Mouse (Mus musculus) liver, postnatal 0 days (tissue): ENCODE results near the gene Pced1b. TPM values are rescaled to one million over a fixed set of nuclear protein-coding genes. Genes with fewer than 3 reads are reported as not detected.

Source experiments
- ATAC-seq: fragments of 200-750 bp; cut with Nextera tagmentation; 2 replicates; pipeline ENCODE4 v1.8.0; 2017; ENCODE audit warnings: mild to moderate bottlenecking, moderate library complexity
- DNase-seq: peaks from one replicate; pipeline ENCODE4 v3.0.0-alpha.2; 2016
- H3K27ac ChIP-seq: fragments of 300-500 bp; sonication (generic); 2 replicates; pipeline ENCODE4 v1.5.1; 2014; ENCODE audit warnings: antibody characterized with exemption, moderate library complexity, mild to moderate bottlenecking, low read depth
- H3K27me3 ChIP-seq: fragments of 300-500 bp; sonication (generic); 2 replicates; pipeline ENCODE4 v1.6.1; 2014; ENCODE audit warnings: low read length, control low read depth, mixed read lengths; ENCODE audit not compliant: insufficient read depth
- H3K36me3 ChIP-seq: fragments of 300-500 bp; sonication (generic); replicated peaks from 2 replicates; pipeline ENCODE4 v1.6.1; 2014; ENCODE audit warnings: mild to moderate bottlenecking, control low read depth, low read length, moderate library complexity, mixed read lengths; ENCODE audit not compliant: insufficient read depth
- H3K4me1 ChIP-seq: fragments of 300-500 bp; sonication (generic); 2 replicates; pipeline ENCODE4 v1.6.1; 2014; ENCODE audit warnings: antibody characterized with exemption, mild to moderate bottlenecking, control low read depth; ENCODE audit not compliant: insufficient read depth
- H3K4me2 ChIP-seq: fragments of 300-500 bp; sonication (generic); 2 replicates; pipeline ENCODE4 v1.6.1; 2014; ENCODE audit warnings: low read depth, mild to moderate bottlenecking, low read length, moderate library complexity, mixed read lengths
- H3K4me3 ChIP-seq: fragments of 300-500 bp; sonication (generic); 2 replicates; pipeline ENCODE4 v1.5.1; 2014; ENCODE audit warnings: low read depth, low read length
- H3K9ac ChIP-seq: fragments of 300-500 bp; sonication (generic); replicated peaks from 2 replicates; pipeline ENCODE4 v1.6.1; 2014; ENCODE audit warnings: mild to moderate bottlenecking, moderate library complexity
- H3K9me3 ChIP-seq: fragments of 300-500 bp; sonication (generic); 2 replicates; pipeline ENCODE4 v1.6.1; 2016; ENCODE audit warnings: mild to moderate bottlenecking, control low read depth, low read length, mixed read lengths
- CTCF ChIP-seq: sonication (generic); IDR thresholded peaks from 2 replicates; pipeline ENCODE4 v1.5.1; 2016; ENCODE audit warnings: antibody characterized with exemption, low read depth
- EP300 ChIP-seq: IDR thresholded peaks from 2 replicates; pipeline ENCODE4 v1.6.1; 2016; ENCODE audit warnings: antibody characterized with exemption, low read depth, mild to moderate bottlenecking
- WGBS: fragments of 180-500 bp; shearing (Covaris S2); extraction: QIAGEN DNeasy Blood & Tissue Kit; methylation state at CpG from one replicate; pipeline ENCODE4 v1.1.7; 2014; ENCODE audit not compliant: insufficient replicate concordance; 5-methylcytosine and 5-hydroxymethylcytosine counted together
- polyA plus RNA-seq: library from polyadenylated mRNA; unstranded; fragments of >200 nt; fragmentation: Nextera tagmentation; extraction: Ambion mirVana; gene quantifications from 2 replicates; pipeline ENCODE4 v1.2.1, GENCODE M21; 2015

The Pced1b gene
- polyA plus RNA-seq, 1 experiment from 2014 or later: 2.8 TPM

DNA sequence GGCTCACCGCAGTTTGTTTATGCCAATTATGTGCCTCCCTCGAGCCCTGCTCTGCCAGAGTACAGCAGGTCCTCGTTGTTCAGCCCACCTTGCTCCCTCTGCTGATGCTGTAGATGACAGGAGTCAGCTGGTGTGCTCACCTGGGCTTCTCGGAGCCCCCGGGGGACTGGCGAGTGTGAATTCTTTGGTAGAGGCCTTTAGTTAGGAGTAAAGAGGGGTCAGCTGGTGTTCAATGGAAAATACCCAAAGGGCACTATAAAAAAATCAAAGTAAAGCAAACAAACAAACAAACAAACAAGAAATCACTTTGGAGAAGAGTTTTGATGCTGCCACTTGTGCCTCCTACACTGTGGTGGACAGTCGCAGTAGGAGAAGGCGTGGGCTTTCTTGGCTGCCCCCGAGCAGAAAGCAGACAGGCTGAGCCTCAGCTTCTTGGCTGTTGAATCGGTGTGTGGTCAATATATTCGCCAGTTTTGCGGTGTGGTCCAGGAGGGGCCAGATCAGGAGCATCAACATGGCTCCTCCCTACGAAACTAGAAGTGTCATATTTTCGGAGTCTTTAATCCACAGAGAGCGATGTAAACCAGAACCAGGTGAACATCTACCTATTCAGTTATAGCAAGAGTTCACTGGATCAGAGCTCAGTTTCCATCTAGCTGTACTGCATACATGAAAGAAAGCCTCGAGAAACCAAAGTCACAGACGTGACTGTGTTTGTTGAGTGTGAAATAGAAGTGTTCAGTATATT, 11.8 kb downstream of the Pced1b start:
- H3K4me3 ChIP-seq: no peak overlapping the region
- WGBS: 82% methylated on average over 17 of the region's 17 CpGs
- no peak for TF ChIP-seq CTCF
- TF ChIP-seq EP300: no peak
- no peaks in the 10 kb centered on the region for H3K9me3 ChIP-seq
- H3K27me3 ChIP-seq: no peaks in the 10 kb centered on the region
- no peak overlapping the region for H3K4me2 ChIP-seq
- no peak overlapping the region for H3K9ac ChIP-seq
- peak overlapping the region; percentile 49 for H3K27ac ChIP-seq
- no peak for DNase-seq
- H3K4me1 ChIP-seq: peaks cover 2% of the 10 kb centered on the region; the same call in 1 of the 2 replicates
- ATAC-seq: no peak
- no peaks in the 10 kb centered on the region for H3K36me3 ChIP-seq

DNA sequence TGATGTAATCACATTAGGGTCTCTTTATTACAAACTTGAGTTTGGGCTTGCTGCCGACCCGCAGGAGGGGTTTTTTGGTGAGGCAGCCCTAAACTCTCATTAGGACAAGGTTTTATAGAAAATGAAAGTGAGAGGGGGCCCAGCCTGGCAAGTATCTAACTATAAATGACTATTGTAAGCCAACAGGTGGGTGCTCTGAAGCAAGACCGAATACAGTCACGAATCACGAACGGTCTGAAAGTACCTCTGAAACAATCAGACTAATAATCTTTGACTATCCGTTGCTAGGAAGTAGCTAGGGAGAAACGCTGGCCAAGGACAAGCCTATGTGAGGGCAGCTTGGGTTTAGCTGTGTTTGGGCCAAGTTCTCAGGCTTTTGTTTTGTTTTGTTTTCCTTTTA, 12.4 kb downstream of the Pced1b start:
- Histone ChIP-seq H3K9me3 (no peaks in the 10 kb centered on the region), H3K4me2 (no peak overlapping the region), H3K27ac (peak overlapping the region; percentile 49; the same call in 1 of the 2 replicates), H3K4me3 (no peak overlapping the region), H3K4me1 (peaks cover 2% of the 10 kb centered on the region; the same call in 1 of the 2 replicates), H3K27me3 (no peaks in the 10 kb centered on the region), H3K9ac (no peak overlapping the region), H3K36me3 (no peaks in the 10 kb centered on the region)
- no peak; the same call in 1 of the 2 replicates for ATAC-seq
- no peak for DNase-seq
- WGBS: 71% methylated on average over 8 of the region's 8 CpGs
- TF ChIP-seq CTCF (no peak), EP300 (no peak)

DNA sequence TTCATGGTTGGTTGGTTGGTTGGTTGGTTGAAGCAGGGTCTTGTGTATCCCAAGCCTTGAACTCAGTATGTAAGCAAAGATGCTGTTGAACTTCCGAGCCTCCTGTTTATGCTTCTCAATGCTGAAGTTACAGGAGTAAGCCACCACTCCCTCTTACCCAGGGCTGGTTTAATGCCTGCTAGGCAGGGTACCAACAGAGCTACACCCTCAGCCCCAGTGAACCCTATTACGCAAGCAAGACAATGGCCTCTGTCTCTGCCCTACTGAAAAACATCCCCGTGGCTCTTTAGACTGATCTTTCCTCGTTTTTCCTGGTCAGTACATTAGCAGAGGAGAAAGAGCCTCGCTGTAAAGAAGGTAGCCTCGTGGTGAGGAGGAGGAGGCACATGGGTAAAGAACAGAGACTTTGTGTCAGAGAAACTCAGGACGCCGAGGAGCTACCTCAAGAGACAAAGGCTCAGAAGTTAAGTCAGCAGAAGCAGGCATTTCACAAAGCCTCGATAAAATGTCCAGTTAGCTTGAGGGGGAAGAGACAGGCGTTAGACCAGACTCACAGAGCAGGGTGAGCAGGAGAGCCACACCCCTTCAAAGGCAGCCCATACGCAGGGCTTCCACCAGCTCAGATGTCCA, 13.2 kb downstream of the Pced1b start:
- Histone ChIP-seq H3K9me3 (no peaks in the 10 kb centered on the region), H3K4me2 (no peak overlapping the region), H3K4me3 (no peak overlapping the region), H3K4me1 (peaks cover 2% of the 10 kb centered on the region; the same call in 1 of the 2 replicates), H3K9ac (no peak overlapping the region), H3K36me3 (no peaks in the 10 kb centered on the region), H3K27ac (peak overlapping the region; percentile 60; the same call in 1 of the 2 replicates), H3K27me3 (no peaks in the 10 kb centered on the region)
- TF ChIP-seq CTCF: no peak
- TF ChIP-seq EP300: no peak
- 59% methylated on average over 11 of the region's 11 CpGs for WGBS
- DNase-seq (no peak), ATAC-seq (no peak)

DNA sequence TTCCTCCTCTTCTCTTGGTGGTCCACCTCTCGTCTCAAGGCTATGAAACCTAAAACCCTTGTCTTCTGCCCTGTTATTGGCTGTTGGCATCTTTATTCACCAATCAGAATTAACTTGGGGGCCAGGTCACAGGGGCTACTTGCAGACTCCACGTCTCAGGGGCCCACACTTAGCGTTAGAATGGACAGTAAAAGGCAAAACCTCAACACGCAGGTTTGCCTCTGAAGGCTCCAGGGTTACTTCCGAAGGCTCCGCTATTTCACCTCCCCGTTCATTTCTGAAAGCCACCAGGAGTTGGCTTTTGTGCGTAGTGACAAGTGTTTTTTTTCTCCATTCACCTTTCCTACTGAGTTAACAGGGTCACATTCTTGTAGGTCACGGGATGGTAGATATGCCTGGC, 15.3 kb downstream of the Pced1b start:
- Histone ChIP-seq H3K4me1 (peaks cover 2% of the 10 kb centered on the region; the same call in 1 of the 2 replicates), H3K4me3 (no peak overlapping the region), H3K27ac (no peak overlapping the region), H3K9me3 (no peaks in the 10 kb centered on the region), H3K4me2 (no peak overlapping the region), H3K9ac (no peak overlapping the region), H3K27me3 (no peaks in the 10 kb centered on the region), H3K36me3 (no peaks in the 10 kb centered on the region)
- WGBS: 79% methylated on average over 9 of the region's 9 CpGs
- DNase-seq: no peak
- no peak for ATAC-seq
- TF ChIP-seq CTCF (no peak), EP300 (no peak)

DNA sequence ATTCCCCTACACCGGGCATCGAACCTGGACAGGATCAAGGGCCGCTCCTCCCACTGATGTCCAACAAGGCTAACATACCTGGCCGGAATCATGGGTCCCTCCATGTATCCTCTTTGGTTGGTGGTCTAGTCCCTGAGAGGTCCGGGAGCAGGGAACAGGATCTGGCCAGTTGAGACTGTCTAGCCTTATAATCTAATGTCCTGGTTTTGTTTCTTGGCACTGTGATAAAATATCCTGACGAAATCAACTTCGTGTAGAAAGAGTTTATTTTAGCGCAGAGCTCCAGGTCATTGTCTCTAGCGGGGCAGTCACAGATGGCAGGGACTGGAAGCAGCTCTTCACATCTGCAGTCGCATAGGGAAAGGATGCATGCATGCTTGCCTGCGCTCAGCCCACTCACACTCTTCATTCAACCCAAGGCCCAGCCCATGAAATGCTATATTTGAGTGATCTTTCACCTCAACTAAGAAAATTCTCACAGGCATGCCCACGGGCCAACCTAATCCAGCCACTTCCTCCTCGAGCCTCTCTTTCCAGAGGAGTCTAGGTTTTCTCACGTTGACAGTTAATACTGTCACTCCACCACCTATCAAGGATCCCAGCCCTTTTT, 19.4 kb downstream of the Pced1b start:
- Histone ChIP-seq H3K4me3 (no peak overlapping the region), H3K36me3 (no peaks in the 10 kb centered on the region), H3K4me2 (no peak overlapping the region), H3K4me1 (no peaks in the 10 kb centered on the region; the same call in 1 of the 2 replicates), H3K9me3 (no peaks in the 10 kb centered on the region), H3K27ac (no peak overlapping the region), H3K9ac (no peak overlapping the region), H3K27me3 (no peaks in the 10 kb centered on the region)
- WGBS: 71% methylated on average over 14 of the region's 14 CpGs
- no peak for ATAC-seq
- no peak for DNase-seq
- no peak for TF ChIP-seq CTCF
- TF ChIP-seq EP300: no peak

DNA sequence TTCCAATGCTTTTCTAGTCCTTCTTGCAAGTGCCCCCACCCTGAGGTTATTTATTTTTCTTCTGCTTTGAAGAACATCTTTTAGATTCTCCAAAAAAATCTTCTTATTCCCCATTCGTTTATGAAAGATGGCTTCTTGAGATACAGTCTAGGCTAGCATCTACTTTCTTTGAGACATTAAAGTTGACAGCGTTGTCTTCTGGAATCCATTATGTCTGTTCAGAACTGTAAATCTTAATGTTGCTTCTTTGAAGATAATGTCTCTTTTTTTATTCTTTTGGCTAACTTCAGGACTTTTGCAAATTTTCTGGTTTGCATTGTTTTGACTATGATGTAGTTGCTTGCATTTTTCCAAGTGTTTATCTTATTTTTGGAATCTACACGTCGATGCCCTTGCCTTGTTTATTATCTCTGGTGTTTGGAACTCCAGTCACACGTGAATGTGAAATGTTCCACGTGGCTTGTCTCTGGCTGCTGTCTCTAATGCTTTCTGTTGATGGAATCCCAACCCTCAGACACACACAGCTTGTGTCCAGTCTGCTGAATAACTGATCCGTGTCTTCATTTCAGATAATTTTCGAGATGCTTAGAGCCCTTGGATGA, 20.3 kb downstream of the Pced1b start:
- Histone ChIP-seq H3K36me3 (no peaks in the 10 kb centered on the region), H3K9me3 (no peaks in the 10 kb centered on the region), H3K27me3 (no peaks in the 10 kb centered on the region), H3K27ac (no peak overlapping the region), H3K4me3 (no peak overlapping the region), H3K4me1 (peaks cover 4% of the 10 kb centered on the region; the same call in 1 of the 2 replicates), H3K9ac (no peak overlapping the region), H3K4me2 (no peak overlapping the region)
- DNase-seq (no peak), ATAC-seq (no peak)
- 69% methylated on average over 8 of the region's 8 CpGs for WGBS
- no peak for TF ChIP-seq EP300
- no peak for TF ChIP-seq CTCF
